Mouse (Mus musculus) adrenal gland, postnatal 4 days (tissue): ENCODE measurements around the gene Fbln2. TPM values are rescaled to one million over a fixed set of nuclear protein-coding genes. Genes with fewer than 3 reads are reported as not detected.

Source experiments
- DNase-seq, 2 experiments: peaks; one replicate each; pipeline ENCODE4 v3.0.0; 2021 to 2022; ENCODE audit warnings: low spot score in 2 of 2, mixed read lengths in 2 of 2
- total RNA-seq, 2 experiments: library from RNA; stranded (reverse); gene quantifications; 2 replicates each; pipeline ENCODE4 v1.2.3; 2021

The Fbln2 gene
- total RNA-seq, 2 experiments from 2014 or later: 71.7 to 73.5 TPM

GRCm38 (mm10) chr6:91307972-91308371, 95.7 kb downstream of the Fbln2 start:
- no peak for DNase-seq

DNA sequence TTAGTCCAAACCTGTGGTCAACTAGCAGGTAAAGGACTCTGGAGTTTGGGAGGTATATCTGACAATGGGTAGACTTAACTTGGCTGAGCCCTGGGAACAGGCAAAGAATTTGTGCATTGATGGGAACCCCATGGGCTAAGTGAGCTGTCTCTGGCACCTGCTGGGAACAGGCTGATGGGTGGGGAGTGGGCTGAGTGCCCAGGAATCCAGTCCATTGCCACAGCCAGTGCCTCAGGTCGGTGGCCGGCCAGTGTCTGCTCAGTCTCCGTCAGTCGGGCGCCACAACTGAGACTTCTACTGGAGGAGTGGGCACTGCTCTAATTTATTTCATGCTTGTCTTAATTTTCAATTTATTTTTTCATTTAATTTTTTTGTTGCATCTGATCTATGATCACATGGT, 98.9 kb downstream of the Fbln2 start:
- no peak for DNase-seq

- DNase-seq: no peak
These were observed 100.2 kb downstream of the Fbln2 start for GRCm38 (mm10) chr6:91312491-91312890.

Other genes with a start within 250 kb of the Fbln2 start
- gene Iqsec1, start 223.8 kb upstream of the Fbln2 start, total RNA-seq: 10 to 100 TPM; 90.0 to 95.0 TPM
- gene Nup210, start 95.6 kb upstream of the Fbln2 start, total RNA-seq: 10 to 100 TPM; 17.0 to 24.6 TPM
- 10 to 100 TPM; 12.9 to 17.8 TPM for gene Hdac11, start 55.8 kb upstream of the Fbln2 start, total RNA-seq
- under 1 TPM; 0.08 to 0.34 TPM for gene Wnt7a, start 198.9 kb downstream of the Fbln2 start, total RNA-seq